Mouse (Mus musculus): Measurements from ENCODE around the gene Smarcc2. TPM values are rescaled to one million over a fixed set of nuclear protein-coding genes. Genes with fewer than 3 reads are reported as not detected.

Smarcc2 gene
- polyA plus RNA-seq (2015; fragmentation: Nextera tagmentation; extraction: Ambion mirVana), result 201 and 209 TPM in 2 replicates

DNA sequence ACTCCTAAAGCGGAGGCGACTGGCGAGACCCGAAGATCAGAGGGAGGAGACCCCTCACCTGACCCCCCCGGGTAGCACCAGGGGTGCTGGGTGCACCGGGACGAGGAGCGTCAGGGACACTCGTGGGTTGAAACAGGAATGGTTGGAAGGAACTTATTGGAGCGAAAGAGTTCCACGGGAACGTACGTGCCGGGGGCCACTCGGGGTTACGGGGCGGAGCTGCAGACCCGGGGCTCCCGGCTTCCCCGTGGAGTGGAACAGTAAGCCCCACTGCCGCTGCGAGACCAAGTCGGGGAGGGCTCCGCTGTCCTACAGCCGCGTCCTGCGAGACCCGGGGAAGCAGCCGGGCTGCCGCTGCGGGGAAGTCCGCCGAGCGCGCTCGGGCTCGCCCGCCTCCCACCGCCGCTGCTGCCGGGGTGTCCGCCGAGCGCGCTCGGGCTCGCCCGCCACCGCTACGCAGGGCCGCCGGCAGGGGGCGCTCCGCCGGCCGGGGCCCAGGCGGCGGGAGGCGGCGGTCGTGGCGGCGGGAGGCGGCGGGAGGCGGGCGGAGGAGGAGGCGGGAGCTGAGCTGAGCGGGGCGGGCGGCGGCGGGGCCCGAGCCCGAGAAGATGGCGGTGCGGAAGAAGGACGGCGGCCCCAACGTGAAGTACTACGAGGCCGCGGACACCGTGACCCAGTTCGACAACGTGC is at the start of gene Smarcc2:
Smarcc2 (plus strand) TSS at position 530 of the 690 bp plus-strand sequence.
- H3K4me3 ChIP-seq, result peak within 1 kb of the TSS; percentile 62
- peak within 1 kb of the TSS; percentile 87 for H3K9ac ChIP-seq
- H3K27me3 ChIP-seq (replicated peaks), result no peaks in the 10 kb centered on the region
- peaks cover 23% of the 10 kb centered on the region for H3K4me1 ChIP-seq
- peak; percentile 82 for ATAC-seq (replicated peaks)
- WGBS, result 0% methylated on average over 63 of the region's 86 CpGs
- peak within 1 kb of the TSS; percentile 96 for H3K27ac ChIP-seq
- no peaks in the 10 kb centered on the region for H3K9me3 ChIP-seq
- H3K4me2 ChIP-seq, result peak within 1 kb of the TSS; percentile 78
- H3K36me3 ChIP-seq (replicated peaks), result peaks cover 14% of the 10 kb centered on the region

- peak overlapping the region; percentile 64 for H3K9ac ChIP-seq
- H3K4me3 ChIP-seq, result peak overlapping the region; percentile 99
- WGBS, result 5% methylated on average over 36 of the region's 36 CpGs
- H3K36me3 ChIP-seq (replicated peaks), result peaks cover 5% of the 10 kb centered on the region; the same call in 1 of the 2 replicates
- peaks cover 52% of the 10 kb centered on the region for H3K4me1 ChIP-seq
- H3K27me3 ChIP-seq (replicated peaks), result no peaks in the 10 kb centered on the region
- peak overlapping the region; percentile 92 for H3K4me2 ChIP-seq
- no peaks in the 10 kb centered on the region for H3K9me3 ChIP-seq
- peak overlapping the region; percentile 85 for H3K27ac ChIP-seq
- peak; percentile 86 for ATAC-seq (replicated peaks)
Measured at GRCm38 (mm10) chr10:128409692-128410559, 49.1 kb upstream of the Smarcc2 start.

DNA sequence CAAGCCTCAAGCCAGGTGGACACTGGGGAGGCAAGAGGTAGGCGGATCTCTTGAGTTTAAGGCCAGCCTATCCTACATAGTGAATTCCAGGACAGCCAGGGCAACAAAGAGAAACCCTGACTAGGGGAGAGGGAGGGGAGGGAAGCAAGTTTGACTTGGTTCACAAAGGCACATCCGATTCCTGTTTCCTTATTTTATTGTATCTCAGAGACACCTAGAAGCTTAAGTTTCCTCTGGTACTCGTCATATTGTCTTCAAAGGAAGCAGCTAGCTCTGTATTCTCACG is 48.5 kb upstream of the Smarcc2 start:
- no peaks in the 10 kb centered on the region for H3K9me3 ChIP-seq
- peak overlapping the region; percentile 99 for H3K4me3 ChIP-seq
- no peak for ATAC-seq (replicated peaks)
- no peaks in the 10 kb centered on the region for H3K27me3 ChIP-seq (replicated peaks)
- peaks cover 52% of the 10 kb centered on the region for H3K4me1 ChIP-seq
- WGBS, result 15% methylated on average over 4 of the region's 4 CpGs
- H3K27ac ChIP-seq, result peak overlapping the region; percentile 94
- peaks cover 7% of the 10 kb centered on the region; the same call in 1 of the 2 replicates for H3K36me3 ChIP-seq (replicated peaks)
- peak overlapping the region; percentile 92 for H3K4me2 ChIP-seq
- no peak overlapping the region for H3K9ac ChIP-seq

DNA sequence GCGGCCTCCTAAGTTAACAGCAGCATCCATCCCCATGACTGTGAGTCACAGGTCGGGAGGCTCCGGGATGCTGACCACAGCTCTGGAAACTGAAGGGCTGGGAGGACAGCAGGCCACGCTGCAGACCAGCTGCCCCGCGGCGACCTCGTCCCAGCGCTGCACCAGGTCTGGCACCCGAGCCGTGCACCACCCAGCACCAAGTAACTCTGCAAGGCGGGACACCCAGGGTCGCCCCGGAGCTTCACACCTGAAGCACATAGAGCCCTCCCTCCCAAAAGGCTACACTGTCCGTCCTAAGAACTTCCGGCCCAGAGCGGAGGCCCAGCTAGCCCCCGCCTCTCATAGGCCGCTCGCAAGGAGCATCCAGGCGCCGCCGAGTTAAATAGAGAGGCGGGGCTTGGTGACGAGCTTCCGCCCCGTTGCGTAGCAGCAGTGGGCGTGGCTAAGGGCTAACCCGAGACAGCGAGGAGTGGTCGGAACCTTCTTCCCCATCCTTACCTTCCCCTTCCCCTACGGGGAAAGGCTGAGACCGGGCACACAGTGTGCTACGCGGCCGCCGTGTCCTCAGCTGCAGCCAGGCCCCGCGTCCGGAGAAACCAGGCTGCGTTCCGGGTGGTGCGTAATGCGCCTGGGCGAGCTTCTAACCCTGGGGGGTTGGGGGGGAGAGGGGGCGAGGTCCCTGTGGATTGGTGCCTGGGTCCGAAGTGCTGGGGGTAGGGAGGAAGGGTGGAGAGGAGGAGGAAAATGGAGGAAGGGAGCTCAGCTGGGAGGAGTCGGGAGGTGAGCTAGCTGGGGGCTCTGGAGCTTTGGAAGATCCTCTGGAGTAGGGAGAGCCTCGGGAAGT is 47.6 kb upstream of the Smarcc2 start, which contains the start of the genes Nabp2 and Rnf41:
Nabp2 (minus strand) TSS at position 282 of the 844 bp plus-strand sequence.
Rnf41 (plus strand) TSS at position 447 of the 844 bp plus-strand sequence.
- H3K36me3 ChIP-seq (replicated peaks), result peaks cover 10% of the 10 kb centered on the region; the same call in 1 of the 2 replicates
- no peaks in the 10 kb centered on the region for H3K27me3 ChIP-seq (replicated peaks)
- H3K9me3 ChIP-seq, result no peaks in the 10 kb centered on the region
- peak; percentile 91 for ATAC-seq (replicated peaks)
- H3K4me1 ChIP-seq, result peaks cover 52% of the 10 kb centered on the region
- H3K4me2 ChIP-seq, result peak within 1 kb of the TSS; percentile 92
- H3K9ac ChIP-seq, result peak within 1 kb of the TSS; percentile 95
- peak within 1 kb of the TSS; percentile 99 for H3K4me3 ChIP-seq
- H3K27ac ChIP-seq, result peak within 1 kb of the TSS; percentile 94
- WGBS, result under 1% methylated on average over 46 of the region's 50 CpGs

GRCm38 (mm10) chr10:128412055-128412381 is 47.0 kb upstream of the Smarcc2 start:
- no peak for ATAC-seq (replicated peaks)
- Histone ChIP-seq H3K36me3 (replicated peaks) (peaks cover 16% of the 10 kb centered on the region), H3K9ac (peak overlapping the region; percentile 95), H3K4me2 (peak overlapping the region; percentile 92), H3K27ac (peak overlapping the region; percentile 94), H3K4me3 (peak overlapping the region; percentile 99), H3K4me1 (peaks cover 52% of the 10 kb centered on the region), H3K9me3 (no peaks in the 10 kb centered on the region), H3K27me3 (replicated peaks) (no peaks in the 10 kb centered on the region)
- WGBS, result 0% methylated on average over 14 of the region's 14 CpGs

- Histone ChIP-seq H3K4me2 (peak overlapping the region; percentile 92), H3K27ac (peak overlapping the region; percentile 94), H3K4me1 (peaks cover 52% of the 10 kb centered on the region), H3K36me3 (replicated peaks) (peaks cover 20% of the 10 kb centered on the region), H3K4me3 (peak overlapping the region; percentile 99), H3K27me3 (replicated peaks) (no peaks in the 10 kb centered on the region), H3K9me3 (no peaks in the 10 kb centered on the region), H3K9ac (peak overlapping the region; percentile 95)
- WGBS, result 27% methylated on average over 1 of the region's 1 CpGs
- ATAC-seq (replicated peaks), result no peak
Measured at GRCm38 (mm10) chr10:128412558-128412957, 46.5 kb upstream of the Smarcc2 start.

DNA sequence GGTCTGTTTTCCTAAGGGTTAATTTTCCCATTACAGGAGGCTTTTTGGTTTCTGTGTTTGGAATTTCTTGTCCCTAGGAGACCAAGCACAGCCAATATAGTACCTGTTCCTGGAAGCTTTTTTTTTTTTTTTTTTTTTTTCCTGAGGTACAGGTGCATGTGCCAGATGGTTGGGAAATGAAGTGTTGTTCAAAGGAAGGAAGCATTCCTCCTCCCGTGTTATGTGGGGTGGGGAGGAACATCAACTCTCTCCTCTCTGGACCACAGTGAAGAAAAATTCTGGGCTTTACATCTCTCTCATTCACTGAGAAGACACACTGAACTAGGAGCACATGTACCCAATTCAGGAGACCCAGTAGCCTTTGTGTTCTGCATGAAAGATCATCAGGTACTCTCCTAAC is 46.0 kb upstream of the Smarcc2 start:
- peak overlapping the region; percentile 92 for H3K4me2 ChIP-seq
- no peak for ATAC-seq (replicated peaks)
- H3K4me3 ChIP-seq, result peak overlapping the region; percentile 99
- 69% methylated on average over 1 of the region's 1 CpGs for WGBS
- H3K27me3 ChIP-seq (replicated peaks), result no peaks in the 10 kb centered on the region
- H3K9me3 ChIP-seq, result no peaks in the 10 kb centered on the region
- peaks cover 48% of the 10 kb centered on the region for H3K4me1 ChIP-seq
- H3K36me3 ChIP-seq (replicated peaks), result peaks cover 24% of the 10 kb centered on the region
- no peak overlapping the region; the same call in 1 of the 2 replicates for H3K27ac ChIP-seq
- H3K9ac ChIP-seq, result peak overlapping the region; percentile 95; the same call in 1 of the 2 replicates

- H3K36me3 ChIP-seq (replicated peaks), result peaks cover 28% of the 10 kb centered on the region
- no peak overlapping the region for H3K4me3 ChIP-seq
- no peak overlapping the region for H3K27ac ChIP-seq
- no peak overlapping the region for H3K4me2 ChIP-seq
- WGBS, result 89% methylated on average over 5 of the region's 5 CpGs
- H3K27me3 ChIP-seq (replicated peaks), result no peaks in the 10 kb centered on the region
- H3K4me1 ChIP-seq, result peaks cover 39% of the 10 kb centered on the region
- no peaks in the 10 kb centered on the region for H3K9me3 ChIP-seq
- no peak for ATAC-seq (replicated peaks)
- H3K9ac ChIP-seq, result no peak overlapping the region
Measured at GRCm38 (mm10) chr10:128414848-128415247, 44.2 kb upstream of the Smarcc2 start.

GRCm38 (mm10) chr10:128422426-128422825 is 36.6 kb upstream of the Smarcc2 start:
- Histone ChIP-seq H3K27me3 (replicated peaks) (no peaks in the 10 kb centered on the region), H3K4me2 (no peak overlapping the region), H3K9ac (no peak overlapping the region), H3K9me3 (no peaks in the 10 kb centered on the region), H3K4me3 (no peak overlapping the region), H3K36me3 (replicated peaks) (peaks cover 36% of the 10 kb centered on the region), H3K4me1 (no peaks in the 10 kb centered on the region), H3K27ac (no peak overlapping the region)
- ATAC-seq (replicated peaks), result no peak
- 82% methylated on average over 5 of the region's 5 CpGs for WGBS

- Histone ChIP-seq H3K9ac (no peak overlapping the region), H3K27me3 (replicated peaks) (no peaks in the 10 kb centered on the region), H3K4me1 (no peaks in the 10 kb centered on the region), H3K9me3 (no peaks in the 10 kb centered on the region), H3K36me3 (replicated peaks) (peaks cover 39% of the 10 kb centered on the region), H3K27ac (no peak overlapping the region), H3K4me3 (no peak overlapping the region), H3K4me2 (no peak overlapping the region)
- 74% methylated on average over 7 of the region's 7 CpGs for WGBS
- ATAC-seq (replicated peaks), result no peak
Measured at GRCm38 (mm10) chr10:128424604-128425003, 34.4 kb upstream of the Smarcc2 start.

DNA sequence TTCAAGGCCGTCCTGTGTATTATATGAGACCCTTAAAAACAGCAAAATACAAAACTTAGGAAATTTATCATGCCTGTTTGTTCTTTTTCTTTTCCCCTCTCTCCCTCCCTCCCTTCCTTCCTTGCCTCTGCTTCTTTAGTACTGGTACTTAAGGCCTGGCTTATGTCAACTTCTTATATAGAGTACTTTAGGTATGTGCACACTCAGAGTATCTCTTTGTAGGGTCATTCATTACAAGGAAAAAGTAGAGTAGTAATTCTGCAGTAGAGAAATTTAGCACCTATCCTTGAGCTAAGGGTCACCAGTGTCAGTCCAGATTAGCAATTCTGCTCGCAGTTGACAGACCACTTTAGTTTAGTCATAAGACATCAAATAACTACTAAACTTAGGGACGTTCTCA is 33.8 kb upstream of the Smarcc2 start:
- ATAC-seq (replicated peaks), result no peak
- peaks cover 40% of the 10 kb centered on the region for H3K36me3 ChIP-seq (replicated peaks)
- 94% methylated on average over 3 of the region's 3 CpGs for WGBS

GRCm38 (mm10) chr10:128429052-128429451 is 30.0 kb upstream of the Smarcc2 start:
- no peak for ATAC-seq (replicated peaks)
- peaks cover 27% of the 10 kb centered on the region for H3K36me3 ChIP-seq (replicated peaks)

More for the DNA sequence above, 33.8 kb upstream of the Smarcc2 start:
- Histone ChIP-seq H3K9me3 (no peaks in the 10 kb centered on the region), H3K9ac (no peak overlapping the region), H3K4me2 (no peak overlapping the region), H3K4me1 (no peaks in the 10 kb centered on the region), H3K27me3 (replicated peaks) (no peaks in the 10 kb centered on the region), H3K27ac (no peak overlapping the region), H3K4me3 (no peak overlapping the region)

More at GRCm38 (mm10) chr10:128429052-128429451, 30.0 kb upstream of the Smarcc2 start:
- 95% methylated on average over 5 of the region's 5 CpGs for WGBS
- Histone ChIP-seq H3K4me2 (no peak overlapping the region), H3K27ac (no peak overlapping the region), H3K4me3 (no peak overlapping the region), H3K9me3 (no peaks in the 10 kb centered on the region), H3K4me1 (no peaks in the 10 kb centered on the region), H3K27me3 (replicated peaks) (no peaks in the 10 kb centered on the region), H3K9ac (no peak overlapping the region)

All from midbrain, embryonic 15.5 days (tissue).